In the genomic region with DNA sequence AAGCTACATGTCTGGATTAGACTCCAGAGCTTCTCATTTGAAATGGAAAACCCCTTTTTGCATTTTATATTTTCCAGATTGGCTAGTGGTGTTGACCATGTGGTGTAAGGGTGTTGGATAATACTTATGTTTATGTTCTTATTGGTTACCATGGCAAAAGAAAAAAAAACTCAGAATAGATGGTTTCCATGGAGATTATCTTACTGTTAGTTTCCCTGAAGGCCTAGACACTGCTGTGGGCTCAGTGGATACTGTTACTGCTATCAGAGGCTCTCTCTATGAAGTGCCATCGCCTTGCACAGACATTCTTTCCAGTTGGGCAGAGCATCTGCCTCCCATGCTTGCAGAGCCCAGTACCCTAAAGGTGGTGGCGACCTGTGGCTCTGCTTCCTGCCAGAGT, we compare ENCODE assay signal across 13 mouse cellular contexts. TPM values are rescaled to one million over a fixed set of nuclear protein-coding genes. Genes with fewer than 3 reads are reported as not detected.
DNase-seq lines count a peak whose midpoint lies in the region; ATAC-seq and TF ChIP-seq lines count a peak whose summit lies in the region.
"Had no signal": no experiment of that assay in that cellular context is flagged by ENCODE, and none has a peak within 500 bp of the region (broad histone marks: within the 10 kb centered on the region; RNA-seq: fewer than 3 reads in every experiment).

No protein-coding gene starts in this region.

- no peaks in the 10 kb centered on the region for H3K36me3 ChIP-seq in heart, embryonic 14.5 days (ENCODE audit: control insufficient read depth, insufficient read depth, low read length)
- H3K36me3 ChIP-seq in lung, postnatal 0 days (ENCODE audit: insufficient read depth, low read length), result no peaks in the 10 kb centered on the region
- peaks cover 6% of the 10 kb centered on the region for H3K36me3 ChIP-seq in embryonic facial prominence, embryonic 10.5 days (replicated peaks)
- no peaks in the 10 kb centered on the region for H3K36me3 ChIP-seq in midbrain, embryonic 16.5 days (ENCODE audit: control insufficient read depth, insufficient read depth, low read length)
- no peaks in the 10 kb centered on the region for H3K36me3 ChIP-seq in neural tube, embryonic 15.5 days

- no peak overlapping the region for H3K9ac ChIP-seq in heart, embryonic 14.5 days (ENCODE audit: low read length)
- no peak overlapping the region for H3K9ac ChIP-seq in lung, postnatal 0 days (replicated peaks; ENCODE audit: low read depth)
- H3K9ac ChIP-seq in midbrain, embryonic 16.5 days (ENCODE audit: low read depth, low read length), result no peak overlapping the region
- no peak overlapping the region for H3K9ac ChIP-seq in neural tube, embryonic 15.5 days (replicated peaks)

- no peak overlapping the region for H3K4me3 ChIP-seq in heart, embryonic 14.5 days (ENCODE audit: control insufficient read depth in 1 of 2, insufficient read depth in 1 of 2, low read depth in 1 of 2, low read length in 2 of 2)
- no peak overlapping the region for H3K4me3 ChIP-seq in lung, postnatal 0 days (ENCODE audit: low read depth, low read length)
- no peak overlapping the region for H3K4me3 ChIP-seq in embryonic facial prominence, embryonic 10.5 days
- no peak overlapping the region for H3K4me3 ChIP-seq in midbrain, embryonic 16.5 days (ENCODE audit: low read depth, low read length)
- no peak overlapping the region for H3K4me3 ChIP-seq in neural tube, embryonic 15.5 days (replicated peaks)

- no peaks in the 10 kb centered on the region for H3K27me3 ChIP-seq in heart, embryonic 14.5 days (ENCODE audit: control insufficient read depth, insufficient read depth, low read length)
- no peaks in the 10 kb centered on the region for H3K27me3 ChIP-seq in lung, postnatal 0 days (replicated peaks; ENCODE audit: insufficient read depth, low read length)
- H3K27me3 ChIP-seq in embryonic facial prominence, embryonic 10.5 days (replicated peaks; ENCODE audit: low read depth, poor library complexity, severe bottlenecking), result no peaks in the 10 kb centered on the region
- no peaks in the 10 kb centered on the region for H3K27me3 ChIP-seq in midbrain, embryonic 16.5 days (ENCODE audit: control insufficient read depth, insufficient read depth, low read depth, low read length)
- no peaks in the 10 kb centered on the region for H3K27me3 ChIP-seq in neural tube, embryonic 15.5 days (replicated peaks)

- peak overlapping the region in 1 of 2 experiments; percentile 23; a peak in 1 of 4 replicates for H3K27ac ChIP-seq in heart, embryonic 14.5 days (replicated peaks in 1 of 2; ENCODE audit: control insufficient read depth in 1 of 2, insufficient read depth in 1 of 2, low read depth in 2 of 2, low read length in 2 of 2)
- no peak overlapping the region for H3K27ac ChIP-seq in lung, postnatal 0 days (ENCODE audit: low read length)
- peak overlapping the region; percentile 65 for H3K27ac ChIP-seq in embryonic facial prominence, embryonic 10.5 days (replicated peaks)
- peak overlapping the region; percentile 65 for H3K27ac ChIP-seq in midbrain, embryonic 16.5 days (ENCODE audit: low read length)
- no peak overlapping the region for H3K27ac ChIP-seq in neural tube, embryonic 15.5 days (replicated peaks)
- H3K27ac ChIP-seq: hindbrain, postnatal 0 days had no signal

- H3K4me1 ChIP-seq in heart, embryonic 14.5 days (ENCODE audit: control insufficient read depth in 2 of 2, insufficient read depth in 2 of 2, low read length in 2 of 2), result peaks cover 22 to 33% of the 10 kb centered on the region in 2 experiments
- peaks cover 9% of the 10 kb centered on the region; the same call in 1 of the 2 replicates for H3K4me1 ChIP-seq in lung, postnatal 0 days (ENCODE audit: insufficient read depth, low read depth, low read length)
- H3K4me1 ChIP-seq in embryonic facial prominence, embryonic 10.5 days, result peaks cover 48% of the 10 kb centered on the region
- H3K4me1 ChIP-seq in midbrain, embryonic 16.5 days (ENCODE audit: control insufficient read depth, insufficient read depth, low read length), result peaks cover 12% of the 10 kb centered on the region
- 0 out of 2 replicates have a peak, but pooled peaks cover 3% of the 10 kb centered on the region for H3K4me1 ChIP-seq in neural tube, embryonic 15.5 days

- peak; percentile 62; the same call in 1 of the 2 replicates for TF ChIP-seq EP300 in lung, postnatal 0 days (IDR thresholded peaks at IDR 0.05)

- TF ChIP-seq CTCF in lung, postnatal 0 days (IDR thresholded peaks at IDR 0.05), result no peak

- no peaks in the 10 kb centered on the region for H3K9me3 ChIP-seq in heart, embryonic 14.5 days (ENCODE audit: control insufficient read depth, low read length)
- H3K9me3 ChIP-seq in lung, postnatal 0 days (ENCODE audit: low read length), result no peaks in the 10 kb centered on the region
- H3K9me3 ChIP-seq in embryonic facial prominence, embryonic 10.5 days, result no peaks in the 10 kb centered on the region
- no peaks in the 10 kb centered on the region for H3K9me3 ChIP-seq in midbrain, embryonic 16.5 days (replicated peaks; ENCODE audit: control insufficient read depth, low read length, poor library complexity, severe bottlenecking)
- no peaks in the 10 kb centered on the region for H3K9me3 ChIP-seq in neural tube, embryonic 15.5 days (replicated peaks)

- WGBS in heart, embryonic 14.5 days, result 20% methylated on average over 2 of the region's 2 CpGs
- WGBS in lung, postnatal 0 days, result 50% methylated on average over 2 of the region's 2 CpGs
- WGBS in embryonic facial prominence, embryonic 10.5 days, result 67% methylated on average over 2 of the region's 2 CpGs
- WGBS in midbrain, embryonic 16.5 days, result 66% methylated on average over 2 of the region's 2 CpGs
- WGBS in neural tube, embryonic 15.5 days, result 81% methylated on average over 2 of the region's 2 CpGs

- DNase-seq in heart, adult 18-20 months, result no peak
- DNase-seq in lung, postnatal 0 days (ENCODE audit: low spot score), result peak; percentile 89
- no peak for DNase-seq in lung, adult 18-20 months
- DNase-seq in embryonic facial prominence, embryonic 10.5 days (ENCODE audit: low spot score), result no peak
- no peak for DNase-seq in gastrocnemius, postnatal 10 days
- DNase-seq: kidney, postnatal 25 days; left cerebral cortex, postnatal 4 days; right cerebral cortex, postnatal 4 days had no signal

- no peak overlapping the region for H3K4me2 ChIP-seq in heart, embryonic 14.5 days (ENCODE audit: low read length)
- H3K4me2 ChIP-seq in lung, postnatal 0 days (replicated peaks; ENCODE audit: low read depth, low read length), result no peak overlapping the region
- H3K4me2 ChIP-seq in midbrain, embryonic 16.5 days (ENCODE audit: low read length), result no peak overlapping the region
- H3K4me2 ChIP-seq in neural tube, embryonic 15.5 days, result no peak overlapping the region

- peak; percentile 46; the same call in 1 of the 2 replicates for ATAC-seq in heart, embryonic 14.5 days (ENCODE audit: insufficient number of reproducible peaks, insufficient read depth, low FRiP score, low read depth)
- peak; percentile 70 for ATAC-seq in lung, postnatal 0 days
- ATAC-seq in midbrain, embryonic 16.5 days, result peak; percentile 51; the same call in 1 of the 2 replicates
- ATAC-seq in neural tube, embryonic 15.5 days (ENCODE audit: low FRiP score), result no peak
- ATAC-seq: activated CD4-positive, CD25-positive, alpha-beta regulatory T cell, adult 4 months; hindbrain, postnatal 0 days had no signal

RNA-seq across cellular contexts. Expression of a gene that starts 37.2 kb away (rescaled TPM):
- 24.0 and 24.3 TPM in 2 replicates for polyA plus RNA-seq in heart, embryonic 14.5 days (2014; fragmentation: Nextera tagmentation; extraction: Ambion mirVana)
- 1 to 10 TPM; 4.0 to 4.2 TPM for total RNA-seq in heart, adult 18-20 months (2021)
- polyA plus RNA-seq in lung, postnatal 0 days (2015; fragmentation: Nextera tagmentation; extraction: Ambion mirVana), result 9.7 and 9.9 TPM in 2 replicates
- polyA plus RNA-seq in embryonic facial prominence, embryonic 10.5 days (2016; fragmentation: Nextera tagmentation; extraction: Ambion mirVana), result 39.9 and 46.4 TPM in 2 replicates
- 8.0 and 9.0 TPM in 2 replicates for polyA plus RNA-seq in midbrain, embryonic 16.5 days (2015; fragmentation: Nextera tagmentation; extraction: Ambion mirVana)
- polyA plus RNA-seq in neural tube, embryonic 15.5 days (2015; fragmentation: Nextera tagmentation; extraction: Ambion mirVana), result 7.0 and 13.3 TPM in 2 replicates
- total RNA-seq in gastrocnemius, postnatal 10 days (2021), result 1 to 10 TPM; 3.7 to 5.2 TPM

RNA-seq across cellular contexts. Expression of a gene that starts 50.4 kb away (rescaled TPM):
- polyA plus RNA-seq in heart, embryonic 14.5 days (2014; fragmentation: Nextera tagmentation; extraction: Ambion mirVana), result 16.4 and 19.8 TPM in 2 replicates
- total RNA-seq in heart, adult 18-20 months (2021), result 10 to 100 TPM; 45.5 to 46.2 TPM
- 25.7 and 27.8 TPM in 2 replicates for polyA plus RNA-seq in lung, postnatal 0 days (2015; fragmentation: Nextera tagmentation; extraction: Ambion mirVana)
- polyA plus RNA-seq in embryonic facial prominence, embryonic 10.5 days (2016; fragmentation: Nextera tagmentation; extraction: Ambion mirVana), result 29.5 and 30.8 TPM in 2 replicates
- polyA plus RNA-seq in midbrain, embryonic 16.5 days (2015; fragmentation: Nextera tagmentation; extraction: Ambion mirVana), result 12.3 and 13.2 TPM in 2 replicates
- polyA plus RNA-seq in neural tube, embryonic 15.5 days (2015; fragmentation: Nextera tagmentation; extraction: Ambion mirVana), result 13.9 and 16.4 TPM in 2 replicates
- total RNA-seq in gastrocnemius, postnatal 10 days (2021), result 10 to 100 TPM; 16.0 to 19.9 TPM

Comparison
In these comparisons a context has a peak if more than half of its experiments do, and no peak if none do; other contexts are left out.
1. H3K27ac ChIP-seq: peak in embryonic facial prominence, embryonic 10.5 days (single experiment) and midbrain, embryonic 16.5 days (single experiment); none in lung, postnatal 0 days (single experiment) and neural tube, embryonic 15.5 days (single experiment).